Mouse (Mus musculus): ENCODE data around the gene Ufsp1. TPM values are rescaled to one million over a fixed set of nuclear protein-coding genes. Genes with fewer than 3 reads are reported as not detected.

The Ufsp1 gene
- polyA plus RNA-seq, 1 experiment from 2014 or later, result 20.9 TPM

DNA sequence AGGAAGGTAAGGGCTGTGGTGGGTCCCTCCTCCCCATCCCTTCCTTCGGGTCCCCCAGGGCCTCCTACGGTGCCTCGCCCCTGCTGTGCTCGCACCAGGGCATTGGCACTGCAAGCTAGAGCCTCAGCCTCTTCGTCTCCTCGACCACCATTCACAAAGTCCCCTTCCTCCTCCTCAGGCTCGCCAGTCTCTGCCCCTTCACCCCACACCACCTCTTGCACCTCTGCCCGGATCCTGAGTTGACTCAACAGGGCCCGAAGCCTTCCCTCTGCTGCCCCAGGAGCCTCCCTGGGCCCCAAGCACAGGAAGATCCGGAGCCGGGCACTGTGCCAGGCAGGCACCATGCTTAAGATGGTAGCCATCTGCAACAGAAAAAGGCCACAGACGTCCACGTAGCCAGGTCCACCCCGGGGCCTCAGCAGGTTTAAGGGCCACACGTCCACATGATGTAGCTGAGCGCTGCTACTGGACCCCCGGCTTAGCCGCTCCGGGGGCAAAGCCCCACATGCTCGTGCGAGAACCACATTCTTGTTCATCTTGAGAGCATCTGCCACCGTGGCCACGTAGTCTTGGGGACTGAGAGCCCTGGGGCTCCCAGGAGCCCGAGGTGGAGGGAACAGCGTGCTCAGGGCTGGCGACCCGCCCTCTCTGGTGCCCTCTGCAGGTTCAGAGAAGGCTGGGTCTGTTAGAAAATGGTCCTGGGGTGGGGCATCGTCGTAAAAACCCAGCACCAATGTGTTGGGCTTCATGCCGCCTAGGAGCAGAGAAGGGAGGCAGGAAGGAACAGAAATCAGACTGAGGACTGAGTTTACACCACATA lies 20.9 kb downstream of the Ufsp1 start:
- H3K4me1 ChIP-seq (ENCODE audit: control insufficient read depth, insufficient read depth, low read length), result peaks cover 11% of the 10 kb centered on the region
- no peak overlapping the region for H3K4me2 ChIP-seq (ENCODE audit: low read length)
- 37% methylated on average over 30 of the region's 30 CpGs for WGBS
- H3K4me3 ChIP-seq (ENCODE audit: low read depth, low read length), result no peak overlapping the region
- peaks cover 11% of the 10 kb centered on the region for H3K36me3 ChIP-seq (ENCODE audit: control insufficient read depth, insufficient read depth, low read length)
- H3K9ac ChIP-seq (ENCODE audit: low read depth, low read length), result no peak overlapping the region; the same call in 1 of the 2 replicates
- H3K27me3 ChIP-seq (ENCODE audit: control insufficient read depth, insufficient read depth, low read depth, low read length), result no peaks in the 10 kb centered on the region
- no peaks in the 10 kb centered on the region for H3K9me3 ChIP-seq (replicated peaks; ENCODE audit: control insufficient read depth, low read length, poor library complexity, severe bottlenecking)
- no peak overlapping the region for H3K27ac ChIP-seq (ENCODE audit: low read length)
- no peak; the same call in 1 of the 2 replicates for ATAC-seq

DNA sequence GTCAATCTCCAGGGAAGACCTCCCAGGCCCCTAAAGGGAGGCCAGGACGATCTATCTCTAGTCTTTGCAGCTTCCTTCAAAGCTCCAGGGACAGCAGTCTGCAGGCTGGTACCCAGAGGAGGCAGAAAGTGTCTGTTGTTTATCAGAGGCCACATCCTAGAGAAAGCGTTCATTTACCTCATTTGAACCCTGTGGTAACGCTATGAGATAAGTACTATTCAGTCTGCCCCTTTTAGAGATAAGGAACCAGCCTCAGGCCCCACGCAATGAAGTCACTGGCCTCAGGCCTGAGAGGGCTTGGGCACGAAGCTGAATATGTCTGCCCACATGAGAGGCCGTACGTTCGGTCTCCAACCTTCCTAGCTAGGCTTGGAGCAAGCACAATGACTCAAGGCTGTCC lies 22.9 kb downstream of the Ufsp1 start:
- peaks cover 11% of the 10 kb centered on the region for H3K4me1 ChIP-seq (ENCODE audit: control insufficient read depth, insufficient read depth, low read length)
- 85% methylated on average over 8 of the region's 8 CpGs for WGBS
- ATAC-seq, result no peak
- peaks cover 9% of the 10 kb centered on the region for H3K36me3 ChIP-seq (ENCODE audit: control insufficient read depth, insufficient read depth, low read length)
- H3K9me3 ChIP-seq (replicated peaks; ENCODE audit: control insufficient read depth, low read length, poor library complexity, severe bottlenecking), result no peaks in the 10 kb centered on the region
- no peak overlapping the region for H3K4me3 ChIP-seq (ENCODE audit: low read depth, low read length)
- H3K9ac ChIP-seq (ENCODE audit: low read depth, low read length), result no peak overlapping the region
- H3K27me3 ChIP-seq (ENCODE audit: control insufficient read depth, insufficient read depth, low read depth, low read length), result no peaks in the 10 kb centered on the region
- H3K27ac ChIP-seq (ENCODE audit: low read length), result no peak overlapping the region
- H3K4me2 ChIP-seq (ENCODE audit: low read length), result no peak overlapping the region

DNA sequence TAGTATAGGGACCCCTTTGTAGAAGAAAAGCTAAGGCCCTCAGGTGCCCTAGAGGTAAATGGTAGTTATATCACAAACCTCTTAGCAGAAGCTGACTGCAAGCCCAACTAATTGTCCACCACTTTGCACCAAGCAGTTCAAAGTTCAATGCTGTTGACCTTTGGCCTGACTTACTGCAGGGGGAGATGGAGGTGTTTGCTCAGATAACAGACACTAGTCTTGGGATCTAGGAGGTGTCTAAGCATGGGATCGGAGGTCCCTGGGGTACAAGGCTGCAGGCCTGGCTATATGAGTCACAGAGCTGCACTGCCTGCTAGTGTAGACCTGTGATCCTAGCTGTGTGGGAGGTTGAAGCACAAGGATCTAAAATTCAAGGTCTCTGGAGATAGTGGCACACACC lies 24.1 kb downstream of the Ufsp1 start:
- 100% methylated on average over 1 of the region's 1 CpGs for WGBS
- no peaks in the 10 kb centered on the region for H3K9me3 ChIP-seq (replicated peaks; ENCODE audit: control insufficient read depth, low read length, poor library complexity, severe bottlenecking)
- no peaks in the 10 kb centered on the region for H3K27me3 ChIP-seq (ENCODE audit: control insufficient read depth, insufficient read depth, low read depth, low read length)
- ATAC-seq, result no peak
- no peak overlapping the region for H3K9ac ChIP-seq (ENCODE audit: low read depth, low read length)
- no peak overlapping the region for H3K27ac ChIP-seq (ENCODE audit: low read length)
- no peak overlapping the region for H3K4me3 ChIP-seq (ENCODE audit: low read depth, low read length)
- H3K4me2 ChIP-seq (ENCODE audit: low read length), result no peak overlapping the region
- H3K4me1 ChIP-seq (ENCODE audit: control insufficient read depth, insufficient read depth, low read length), result peaks cover 11% of the 10 kb centered on the region
- H3K36me3 ChIP-seq (ENCODE audit: control insufficient read depth, insufficient read depth, low read length), result peaks cover 14% of the 10 kb centered on the region

DNA sequence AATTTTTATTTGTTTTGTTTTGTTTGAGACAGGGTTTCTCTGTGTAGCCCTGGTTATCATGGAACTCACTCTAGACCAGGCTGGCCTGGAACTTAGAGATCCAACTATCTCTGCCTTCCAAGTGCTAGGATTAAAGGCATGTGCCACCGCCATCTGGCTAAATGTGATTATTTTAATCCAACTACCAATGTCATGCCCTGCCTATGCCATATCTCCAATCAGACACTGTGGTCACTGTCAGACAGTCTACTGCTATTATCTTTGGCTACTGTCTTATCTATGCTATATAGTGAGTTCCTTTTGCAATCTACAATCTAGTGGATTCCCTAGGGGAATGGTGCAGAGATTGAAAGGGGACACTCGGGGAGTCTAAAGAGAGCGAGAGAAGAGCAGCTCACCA lies 26.6 kb downstream of the Ufsp1 start:
- Histone ChIP-seq H3K36me3 (ENCODE audit: control insufficient read depth, insufficient read depth, low read length) (peaks cover 19% of the 10 kb centered on the region), H3K4me3 (ENCODE audit: low read depth, low read length) (no peak overlapping the region), H3K9ac (ENCODE audit: low read depth, low read length) (no peak overlapping the region), H3K27ac (ENCODE audit: low read length) (no peak overlapping the region), H3K27me3 (ENCODE audit: control insufficient read depth, insufficient read depth, low read depth, low read length) (no peaks in the 10 kb centered on the region), H3K4me1 (ENCODE audit: control insufficient read depth, insufficient read depth, low read length) (no peaks in the 10 kb centered on the region), H3K4me2 (ENCODE audit: low read length) (no peak overlapping the region), H3K9me3 (replicated peaks; ENCODE audit: control insufficient read depth, low read length, poor library complexity, severe bottlenecking) (no peaks in the 10 kb centered on the region)
- no peak for ATAC-seq
- WGBS, result 90% methylated on average over 3 of the region's 3 CpGs

DNA sequence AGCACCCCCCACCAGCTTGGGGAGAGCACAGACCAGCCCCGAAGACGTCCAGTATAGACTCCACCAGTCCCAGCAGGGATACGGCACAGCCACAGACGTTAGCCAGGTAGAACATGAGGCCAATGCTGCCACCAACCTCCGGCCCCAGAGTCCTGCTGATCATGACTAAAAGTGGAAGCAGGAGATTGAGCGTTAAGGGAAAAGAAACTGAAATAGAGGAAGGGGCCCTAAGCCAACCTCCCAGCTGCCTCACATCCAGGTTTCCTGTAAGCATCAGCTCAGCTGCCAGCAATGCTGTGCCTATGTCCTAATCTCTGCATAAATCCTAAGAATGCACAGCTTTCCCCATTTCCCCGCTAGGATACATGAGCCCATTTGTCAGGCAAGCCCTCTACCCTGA lies 36.5 kb downstream of the Ufsp1 start:
- Histone ChIP-seq H3K9me3 (replicated peaks; ENCODE audit: control insufficient read depth, low read length, poor library complexity, severe bottlenecking) (no peaks in the 10 kb centered on the region), H3K9ac (ENCODE audit: low read depth, low read length) (no peak overlapping the region), H3K27ac (ENCODE audit: low read length) (no peak overlapping the region), H3K4me1 (ENCODE audit: control insufficient read depth, insufficient read depth, low read length) (peaks cover 14% of the 10 kb centered on the region), H3K36me3 (ENCODE audit: control insufficient read depth, insufficient read depth, low read length) (peaks cover 14% of the 10 kb centered on the region; the same call in 1 of the 2 replicates), H3K4me3 (ENCODE audit: low read depth, low read length) (no peak overlapping the region), H3K4me2 (ENCODE audit: low read length) (no peak overlapping the region), H3K27me3 (ENCODE audit: control insufficient read depth, insufficient read depth, low read depth, low read length) (no peaks in the 10 kb centered on the region)
- ATAC-seq, result no peak
- whole genome bisulfite sequencing, result 91% methylated on average over 7 of the region's 7 CpGs

DNA sequence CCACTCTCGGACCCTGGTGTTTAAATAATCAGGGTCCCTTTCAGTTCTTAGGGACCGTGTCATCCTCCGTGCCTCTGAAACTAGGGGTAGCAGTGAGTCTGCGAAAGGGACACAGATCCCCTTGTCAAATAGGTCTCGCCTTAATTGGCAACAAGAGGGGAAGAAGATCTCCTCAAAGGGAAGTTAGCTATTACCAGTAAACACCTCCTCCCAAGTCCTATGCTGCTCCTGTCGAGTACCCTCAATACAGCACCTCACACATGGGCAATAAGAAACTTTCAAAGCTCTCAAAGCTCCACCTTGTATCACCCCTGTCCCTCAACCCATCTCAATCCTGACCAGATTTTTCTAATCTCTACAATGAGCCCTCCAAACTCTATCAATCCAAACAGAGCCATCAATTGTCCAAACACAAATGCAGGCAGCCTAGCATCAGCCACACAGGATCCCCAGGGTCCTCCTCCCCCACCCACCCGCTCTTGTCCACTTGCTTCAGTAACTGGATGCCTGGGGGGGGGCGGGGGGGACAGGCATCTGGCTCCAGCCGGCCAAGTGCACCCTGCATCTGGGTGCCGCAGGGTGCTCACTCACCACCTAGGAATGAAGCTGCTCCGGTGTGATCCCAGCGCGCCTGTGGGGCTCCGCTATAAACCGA lies 38.6 kb downstream of the Ufsp1 start:
- no peaks in the 10 kb centered on the region for H3K27me3 ChIP-seq (ENCODE audit: control insufficient read depth, insufficient read depth, low read depth, low read length)
- H3K4me1 ChIP-seq (ENCODE audit: control insufficient read depth, insufficient read depth, low read length), result peaks cover 17% of the 10 kb centered on the region
- peak overlapping the region; percentile 59 for H3K4me3 ChIP-seq (ENCODE audit: low read depth, low read length)
- H3K36me3 ChIP-seq (ENCODE audit: control insufficient read depth, insufficient read depth, low read length), result peaks cover 4% of the 10 kb centered on the region; the same call in 1 of the 2 replicates
- WGBS, result 16% methylated on average over 14 of the region's 15 CpGs
- ATAC-seq, result no peak
- peak overlapping the region; percentile 65 for H3K4me2 ChIP-seq (ENCODE audit: low read length)
- H3K27ac ChIP-seq (ENCODE audit: low read length), result peak overlapping the region; percentile 62; the same call in 1 of the 2 replicates
- no peaks in the 10 kb centered on the region for H3K9me3 ChIP-seq (replicated peaks; ENCODE audit: control insufficient read depth, low read length, poor library complexity, severe bottlenecking)
- peak overlapping the region; percentile 80 for H3K9ac ChIP-seq (ENCODE audit: low read depth, low read length)

DNA sequence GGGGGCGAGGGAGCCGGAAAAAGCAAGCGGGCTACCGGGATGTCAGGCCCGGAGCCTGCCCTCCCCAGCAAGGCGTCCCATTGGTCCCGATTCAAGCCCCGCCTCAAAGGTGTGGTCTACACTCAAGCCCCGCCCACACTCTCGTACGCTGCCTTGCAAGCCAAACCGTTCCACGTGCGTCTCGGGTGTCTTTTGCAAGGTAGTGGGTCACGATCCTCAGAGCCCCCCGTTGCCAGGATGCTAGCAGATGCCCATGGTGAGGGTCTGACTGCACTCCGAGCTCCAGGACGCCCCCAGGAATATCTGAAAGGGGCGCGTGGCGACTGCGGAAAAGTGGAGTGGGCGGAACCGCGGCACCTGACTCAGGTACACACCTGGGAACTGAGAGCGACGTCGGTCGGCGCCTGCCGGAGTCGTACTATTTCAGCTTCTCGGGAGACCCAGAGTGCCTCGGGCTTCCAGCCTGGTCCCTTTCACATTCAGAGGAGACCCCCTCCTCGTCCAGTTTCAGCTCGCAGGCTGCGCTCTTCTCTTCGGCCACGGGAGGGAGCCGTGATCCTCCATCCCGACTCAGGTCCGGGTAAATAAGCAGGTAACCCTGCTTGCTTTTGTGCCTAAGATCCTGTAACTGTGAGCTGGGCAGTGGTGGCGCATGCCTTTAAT lies 39.2 kb downstream of the Ufsp1 start, which contains the start of gene Slc12a9:
Gene Slc12a9, minus strand, starts transcription at position 86 of the 663 bp plus-strand sequence.
- Histone ChIP-seq H3K36me3 (ENCODE audit: control insufficient read depth, insufficient read depth, low read length) (no peaks in the 10 kb centered on the region), H3K27ac (ENCODE audit: low read length) (peak within 1 kb of the TSS; percentile 62), H3K9ac (ENCODE audit: low read depth, low read length) (peak within 1 kb of the TSS; percentile 80), H3K4me1 (ENCODE audit: control insufficient read depth, insufficient read depth, low read length) (peaks cover 18% of the 10 kb centered on the region), H3K4me2 (ENCODE audit: low read length) (peak within 1 kb of the TSS; percentile 65), H3K9me3 (replicated peaks; ENCODE audit: control insufficient read depth, low read length, poor library complexity, severe bottlenecking) (no peaks in the 10 kb centered on the region), H3K27me3 (ENCODE audit: control insufficient read depth, insufficient read depth, low read depth, low read length) (no peaks in the 10 kb centered on the region), H3K4me3 (ENCODE audit: low read depth, low read length) (peak within 1 kb of the TSS; percentile 59)
- 1% methylated on average over 44 of the region's 44 CpGs for WGBS
- ATAC-seq, result peak; percentile 89

DNA sequence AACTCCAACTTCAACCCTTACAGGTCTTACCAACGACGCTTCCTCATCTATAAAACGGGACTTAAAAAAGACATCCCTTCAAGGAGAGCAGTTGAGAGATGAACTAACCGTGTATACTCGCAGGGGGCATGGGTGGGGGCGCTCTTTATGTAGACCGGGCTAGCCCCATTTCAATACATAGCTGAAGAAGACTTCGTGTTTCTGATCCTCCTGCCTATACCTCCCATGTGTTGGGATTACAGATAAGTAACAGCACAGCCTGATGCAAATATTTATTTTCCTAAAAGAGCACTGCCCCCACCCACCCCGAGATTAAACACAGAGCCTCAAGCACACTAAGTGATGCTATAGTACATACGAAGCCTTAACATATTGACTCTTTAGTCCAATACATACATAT lies 39.9 kb downstream of the Ufsp1 start:
- WGBS, result 51% methylated on average over 10 of the region's 10 CpGs
- Histone ChIP-seq H3K9me3 (replicated peaks; ENCODE audit: control insufficient read depth, low read length, poor library complexity, severe bottlenecking) (no peaks in the 10 kb centered on the region), H3K4me3 (ENCODE audit: low read depth, low read length) (peak overlapping the region; percentile 59), H3K27ac (ENCODE audit: low read length) (peak overlapping the region; percentile 14; the same call in 1 of the 2 replicates), H3K4me2 (ENCODE audit: low read length) (peak overlapping the region; percentile 65), H3K9ac (ENCODE audit: low read depth, low read length) (no peak overlapping the region), H3K4me1 (ENCODE audit: control insufficient read depth, insufficient read depth, low read length) (peaks cover 24% of the 10 kb centered on the region), H3K36me3 (ENCODE audit: control insufficient read depth, insufficient read depth, low read length) (no peaks in the 10 kb centered on the region), H3K27me3 (ENCODE audit: control insufficient read depth, insufficient read depth, low read depth, low read length) (no peaks in the 10 kb centered on the region)
- ATAC-seq, result no peak

Data from midbrain, embryonic 16.5 days (tissue).